Mouse (Mus musculus) spleen, postnatal 4 days (tissue): ENCODE data around the gene Rnf5.

Experiments used
- DNase-seq, 2 experiments: peaks; one replicate each; pipeline ENCODE4 v3.0.0; 2022; ENCODE audit warnings: low spot score in 2 of 2

Gene Rnf5

GRCm38 (mm10) chr17:34605609-34606008 lies 2.1 kb upstream of the Rnf5 start:
- peak; percentile 93 to 95 for DNase-seq

DNA sequence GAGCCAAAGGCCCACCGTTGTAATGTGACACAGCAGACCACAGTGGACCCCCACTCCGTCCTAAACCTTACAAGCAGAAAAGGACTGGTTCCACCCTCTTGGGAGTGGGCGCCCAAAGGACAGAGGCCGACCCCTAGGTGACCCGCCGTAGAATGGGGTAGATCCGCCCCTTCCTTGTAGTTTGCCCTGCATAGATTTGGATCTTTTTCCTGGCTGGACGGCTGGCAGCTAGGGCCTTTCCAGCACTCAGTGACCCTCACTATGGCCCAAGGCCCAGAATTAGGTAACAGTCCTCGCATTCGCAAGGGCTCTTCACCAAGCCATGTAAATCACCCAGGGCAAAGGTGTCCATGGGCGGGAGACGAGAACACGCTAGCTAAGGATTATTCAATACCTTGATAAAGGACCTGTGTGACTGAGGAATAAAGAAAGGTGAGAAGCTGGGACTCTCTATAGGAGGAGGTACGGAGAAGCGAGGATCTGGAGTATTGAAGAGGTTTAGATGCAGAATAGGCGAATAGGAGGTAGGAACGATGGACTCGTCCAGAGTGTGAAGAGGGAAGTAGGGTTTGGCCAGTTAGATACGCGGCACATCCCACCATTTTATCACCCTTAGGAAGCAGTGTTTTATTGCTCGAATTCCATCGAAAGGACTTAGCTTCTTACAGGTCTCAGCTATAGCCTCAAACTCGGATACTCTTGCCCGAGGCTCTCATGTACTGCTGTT lies 1.2 kb upstream of the Rnf5 start:
- DNase-seq: peak in 1 of 2 experiments; percentile 26

GRCm38 (mm10) chr17:34604061-34604508 lies 595 bp upstream of the Rnf5 start, which contains the start of gene Agpat1:
Agpat1 (plus strand) TSS chr17:34604262.
- peak; percentile 97 to 98 for DNase-seq

DNA sequence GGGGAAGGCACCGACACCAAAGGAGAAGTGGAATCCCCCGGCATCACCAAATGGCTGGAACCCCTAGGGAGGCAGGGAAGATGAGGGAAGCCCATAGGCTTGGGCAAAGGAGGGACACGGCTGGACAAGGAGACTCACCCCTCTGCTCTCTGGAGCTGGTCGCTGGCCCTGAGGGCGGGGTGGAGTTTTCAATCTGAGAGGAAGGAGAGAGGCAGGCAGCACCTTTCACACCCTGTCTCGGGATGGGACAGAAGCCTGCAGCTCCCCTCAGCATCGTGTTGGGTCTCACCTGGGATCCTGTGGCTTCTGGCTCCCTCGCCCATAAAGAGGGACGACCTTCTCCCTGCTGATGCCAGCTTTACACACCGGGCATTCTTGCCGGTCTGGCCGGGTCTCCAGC lies 1.7 kb downstream of the Rnf5 start:
- DNase-seq: peak in 1 of 2 experiments; percentile 13

DNA sequence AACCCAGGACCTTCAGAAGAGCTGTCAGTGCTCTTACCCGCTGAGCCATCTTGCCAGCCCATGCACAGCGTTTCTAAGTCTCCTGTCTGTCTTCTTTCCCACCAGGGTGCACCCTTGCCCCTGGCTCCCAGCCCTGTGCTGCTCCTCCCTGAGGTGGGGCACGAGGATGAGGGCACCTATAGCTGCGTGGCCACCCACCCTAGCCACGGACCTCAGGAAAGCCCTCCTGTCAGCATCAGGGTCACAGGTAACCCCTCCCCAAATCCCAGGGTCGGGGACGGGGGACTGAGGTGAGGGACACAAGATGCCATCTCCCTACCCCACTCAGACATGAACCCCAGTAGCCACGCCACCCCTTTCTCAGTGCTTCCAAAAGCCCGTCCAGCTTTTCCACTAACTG lies 3.6 kb downstream of the Rnf5 start:
- no peak for DNase-seq

DNA sequence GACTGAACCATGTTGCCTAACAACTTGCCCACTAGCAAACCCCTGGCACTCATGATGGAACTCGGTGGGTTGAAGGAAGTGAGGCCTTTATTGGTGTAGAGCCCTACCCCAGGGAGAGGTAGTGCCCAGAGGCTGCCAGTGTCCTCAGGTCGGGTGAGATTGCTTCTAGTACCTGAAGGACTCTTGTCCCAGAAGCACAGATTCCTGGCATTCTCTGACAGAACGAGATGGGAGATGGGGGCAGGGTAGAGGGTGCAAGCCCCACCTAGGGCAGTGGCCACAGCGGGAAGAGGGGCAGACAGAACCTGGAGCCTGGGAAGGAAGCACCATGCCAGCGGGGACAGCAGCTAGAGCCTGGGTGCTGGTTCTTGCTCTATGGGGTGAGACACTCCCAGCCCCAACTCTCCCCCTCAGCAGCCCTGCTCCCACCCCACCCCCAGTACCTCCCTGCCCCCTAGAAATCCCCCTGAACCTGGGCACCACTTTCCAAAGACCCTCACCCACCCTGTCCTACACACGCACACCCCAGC lies 5.9 kb downstream of the Rnf5 start, which contains the start of gene Ager:
Gene Ager, plus strand, starts transcription at position 297 of the 530 bp plus-strand sequence.
- DNase-seq: no peak

GRCm38 (mm10) chr17:34596098-34596497 lies 7.4 kb downstream of the Rnf5 start:
- DNase-seq: no peak

GRCm38 (mm10) chr17:34593752-34594525 lies 9.6 kb downstream of the Rnf5 start:
- DNase-seq: no peak

DNA sequence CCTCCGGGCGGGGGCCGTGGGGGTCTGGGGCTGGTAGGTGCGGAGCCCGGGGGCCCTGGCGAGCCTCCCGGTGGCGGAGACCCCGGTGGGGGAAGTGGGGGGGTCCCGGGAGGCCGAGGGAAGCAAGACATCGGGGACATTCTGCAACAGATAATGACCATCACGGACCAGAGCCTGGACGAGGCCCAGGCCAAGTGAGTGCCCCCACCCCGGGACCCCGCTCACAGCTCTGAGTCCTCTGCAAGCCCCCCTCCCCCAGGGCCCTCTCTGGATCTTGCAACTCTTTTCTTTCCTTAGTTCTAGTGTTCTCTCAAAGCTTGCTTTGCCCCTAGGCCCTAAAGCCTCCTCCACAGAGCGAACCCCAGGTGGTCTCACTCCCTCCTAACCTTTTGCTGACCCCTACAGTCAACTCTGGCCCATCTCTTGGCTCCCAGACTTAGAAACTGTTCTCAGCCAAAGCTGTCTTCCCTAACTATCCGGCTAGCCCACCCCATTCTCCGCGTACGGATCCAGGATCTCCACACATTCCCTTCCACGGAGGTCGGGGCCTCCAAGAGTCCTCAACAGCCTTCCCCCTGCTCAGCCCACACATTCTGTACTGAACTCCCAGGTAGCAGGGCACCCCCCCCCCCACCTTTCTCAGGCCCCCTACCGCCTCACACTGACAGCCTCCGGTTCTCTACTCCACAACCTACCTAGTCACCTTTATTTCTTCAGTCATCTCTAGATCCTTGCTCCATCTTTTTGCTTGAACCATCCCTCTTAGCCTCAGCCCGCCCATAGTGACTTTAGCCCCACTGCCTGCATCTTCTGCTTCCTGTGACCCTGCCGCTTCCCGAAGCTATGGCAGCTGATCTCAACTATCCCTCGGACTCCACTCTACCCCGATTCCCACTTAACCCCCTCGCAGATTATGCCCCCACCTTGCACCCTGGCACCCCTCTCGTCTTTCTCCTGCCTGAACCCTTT lies 10.6 kb downstream of the Rnf5 start:
- peak in 1 of 2 experiments; percentile 68 for DNase-seq

DNA sequence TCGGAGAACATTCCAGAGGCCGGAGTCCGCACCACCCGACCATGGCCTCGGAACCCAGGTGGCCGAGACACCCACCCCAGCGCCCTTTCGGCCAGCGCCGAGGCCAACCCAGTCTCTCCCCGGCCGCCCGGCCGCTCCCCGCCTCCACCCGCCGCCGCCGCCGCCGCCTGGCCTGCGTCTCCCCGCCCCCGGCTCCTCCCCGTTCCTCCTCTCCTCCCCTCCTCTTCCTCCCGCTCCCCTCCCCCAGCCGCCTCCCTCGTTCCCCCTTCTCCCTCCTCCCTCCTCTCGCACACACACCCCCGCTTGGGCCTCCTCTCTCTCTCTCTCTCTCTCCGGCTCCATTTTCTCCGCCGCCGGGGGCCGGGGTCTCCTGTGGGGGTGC lies 11.5 kb downstream of the Rnf5 start:
- DNase-seq: peak; percentile 90 to 95

DNA sequence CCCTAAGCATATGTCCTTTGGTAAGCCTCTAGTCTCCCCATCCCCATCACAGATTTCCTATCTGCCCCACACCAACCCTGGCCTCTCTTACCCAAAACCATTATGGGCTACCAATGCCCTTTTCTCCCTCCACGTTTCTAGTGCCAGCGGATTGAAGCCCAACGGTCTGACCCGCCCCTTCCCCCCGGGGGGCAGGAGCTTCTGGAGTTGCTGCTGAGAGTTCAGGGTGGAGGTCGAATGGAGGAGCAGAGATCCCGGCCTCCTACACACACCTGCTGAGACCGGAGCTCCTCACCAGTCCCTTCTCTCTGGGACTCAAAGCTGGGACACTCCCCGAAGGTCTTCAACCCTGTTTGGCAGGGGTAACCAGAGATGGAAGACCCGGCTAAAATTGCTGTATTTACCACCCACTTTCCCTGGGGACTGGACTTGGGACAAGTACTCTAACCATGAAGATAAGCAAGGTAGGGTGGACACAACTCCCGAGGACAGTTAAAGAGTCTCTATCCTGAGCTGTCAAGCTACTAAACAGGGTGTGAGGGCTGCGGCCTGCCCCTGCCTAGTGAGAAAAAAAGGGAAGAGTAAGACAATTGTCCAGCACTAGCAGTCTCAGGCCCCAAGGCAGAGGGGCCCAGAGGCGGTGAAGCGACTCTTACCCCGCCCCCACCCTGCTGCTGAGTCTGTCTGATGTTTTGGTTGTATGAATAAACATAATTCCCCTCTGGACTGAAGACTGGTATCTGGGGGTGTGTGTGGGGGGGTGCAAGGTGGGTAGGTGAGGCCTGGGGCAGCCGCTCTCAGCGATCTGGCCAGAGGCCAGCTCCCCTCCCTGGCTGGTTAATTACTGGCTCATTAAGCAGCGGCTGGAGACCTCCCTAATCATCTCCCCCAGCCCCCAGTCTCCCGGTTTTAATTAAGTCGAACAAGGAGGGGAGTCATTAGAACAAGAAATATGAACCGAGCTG lies 12.2 kb downstream of the Rnf5 start, which contains the start of gene Pbx2:
Gene Pbx2, plus strand, starts transcription at position 238 of the 965 bp plus-strand sequence.
- DNase-seq: peak in 1 of 2 experiments; percentile 75

DNA sequence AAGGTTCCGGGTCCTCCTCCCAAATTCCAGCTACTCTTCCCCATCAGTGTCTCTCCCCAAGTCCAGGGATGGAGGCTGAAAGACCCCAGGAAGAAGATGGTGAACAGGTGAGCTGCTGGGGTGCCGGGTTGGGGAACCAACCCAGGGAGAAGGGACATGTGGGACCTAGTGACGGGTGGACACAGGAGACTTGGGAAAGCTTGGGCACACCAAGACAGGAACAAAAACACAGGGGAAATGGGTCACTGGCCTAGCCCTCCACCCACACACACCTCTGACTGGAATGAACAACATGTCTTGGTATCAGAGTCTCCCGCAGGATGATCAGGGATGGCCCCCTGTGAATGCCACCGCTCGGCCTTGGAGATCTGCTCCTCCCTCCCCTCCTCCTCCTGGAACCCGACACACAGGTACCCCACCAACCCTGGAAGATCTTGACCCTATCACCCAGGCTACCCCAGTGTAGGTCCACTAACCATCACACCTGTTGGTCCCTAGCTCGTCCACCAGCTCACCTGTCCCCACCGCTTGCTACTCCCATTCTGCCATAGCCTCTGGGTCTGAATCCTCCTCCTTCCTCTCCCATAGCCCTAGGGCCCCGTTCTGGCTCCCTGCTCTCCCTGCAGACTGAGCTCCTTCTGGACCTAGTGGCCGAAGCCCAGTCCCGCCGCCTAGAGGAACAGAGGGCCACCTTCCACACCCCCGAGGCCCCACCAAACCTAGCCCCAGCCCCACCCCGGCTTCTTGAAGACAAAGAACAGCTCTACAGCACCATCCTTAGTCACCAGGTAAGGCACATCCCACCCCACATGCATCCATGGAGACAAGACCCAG lies 13.1 kb downstream of the Rnf5 start:
- peak in 1 of 2 experiments; percentile 72 for DNase-seq

DNA sequence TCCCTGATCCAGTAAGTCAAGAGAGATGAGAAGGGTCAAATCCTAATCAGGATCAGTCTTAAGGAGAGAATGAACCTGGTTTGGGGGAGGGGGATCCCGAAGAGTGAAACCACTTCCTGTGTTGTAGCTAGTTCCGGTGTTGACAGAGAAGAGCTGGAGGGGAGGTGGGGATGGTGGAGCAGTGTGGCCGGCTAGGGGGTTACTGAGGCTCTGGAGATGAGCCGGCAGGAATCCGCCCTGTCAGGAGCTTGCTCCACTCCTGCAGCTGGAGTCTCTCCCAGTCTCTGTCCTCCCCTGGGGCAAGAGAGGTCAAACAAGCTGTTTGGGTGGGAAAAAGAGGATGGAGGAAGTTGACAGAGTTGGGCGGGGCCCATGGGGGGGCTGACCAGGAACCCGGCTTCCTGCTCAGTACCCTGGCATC lies 13.8 kb downstream of the Rnf5 start, which contains the start of gene Gpsm3:
Gene Gpsm3, plus strand, starts transcription at position 126 of the 421 bp plus-strand sequence.
- DNase-seq: peak; percentile 50 to 78

GRCm38 (mm10) chr17:34589206-34589605 lies 14.3 kb downstream of the Rnf5 start:
- DNase-seq: no peak

- no peak for DNase-seq
These were observed 14.7 kb downstream of the Rnf5 start for GRCm38 (mm10) chr17:34588767-34589166.

- no peak for DNase-seq
These were observed 15.7 kb downstream of the Rnf5 start for GRCm38 (mm10) chr17:34587814-34588213.

DNA sequence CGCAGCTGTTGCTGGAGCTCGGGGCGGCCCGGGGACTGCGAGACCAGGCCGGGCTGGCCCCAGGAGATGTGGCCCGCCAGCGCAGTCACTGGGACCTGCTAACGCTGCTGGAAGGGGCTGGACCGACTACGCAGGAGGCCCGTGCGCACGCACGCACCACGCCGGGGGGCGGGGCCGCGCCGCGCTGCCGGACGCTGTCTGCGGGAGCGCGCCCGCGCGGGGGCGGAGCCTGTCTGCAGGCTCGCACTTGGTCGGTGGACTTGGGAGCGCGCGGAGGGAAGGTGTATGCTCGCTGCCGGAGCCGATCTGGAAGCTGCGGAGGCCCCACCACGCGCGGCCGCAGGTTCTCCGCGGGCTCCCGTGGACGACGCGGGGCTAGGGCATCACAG lies 16.1 kb downstream of the Rnf5 start:
- DNase-seq: peak; percentile 97 to 98

DNA sequence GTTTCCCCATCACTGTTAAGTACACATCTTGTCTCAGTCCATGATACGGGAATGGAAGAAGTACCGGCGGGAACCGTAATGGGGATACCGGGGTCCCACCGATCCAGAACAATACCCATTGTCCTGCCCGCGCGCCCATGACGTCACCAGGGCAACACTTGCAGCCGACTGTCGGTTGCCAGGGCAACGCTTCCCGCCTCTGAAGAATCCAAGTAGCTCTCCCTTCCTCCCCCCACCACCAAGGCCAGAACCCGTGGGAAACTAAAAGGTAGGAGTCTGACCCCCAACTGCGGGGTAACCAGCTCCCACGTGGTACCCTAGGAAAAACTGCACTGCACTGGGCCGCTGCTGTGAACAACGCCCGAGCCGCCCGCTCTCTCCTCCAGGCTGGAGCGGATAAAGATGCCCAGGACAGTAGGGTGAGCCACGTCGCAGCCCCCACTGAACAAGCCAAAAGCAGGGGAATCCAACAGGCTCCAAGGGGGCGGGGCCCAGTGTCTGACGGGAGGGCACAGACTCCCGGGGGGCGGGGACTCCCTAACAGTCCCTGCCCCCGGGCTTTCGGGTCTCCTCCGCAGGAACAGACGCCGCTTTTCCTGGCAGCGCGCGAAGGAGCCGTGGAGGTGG lies 16.6 kb downstream of the Rnf5 start:
- peak; percentile 82 to 91 for DNase-seq
